Mouse (Mus musculus) erythroblast, embryonic 14.5 days (primary cell): Measurements from ENCODE around the gene Arap1. TPM values are rescaled to one million over a fixed set of nuclear protein-coding genes. Genes with fewer than 3 reads are reported as not detected.

ENCODE experiments used
- H3K27me3 ChIP-seq: 2 replicates; pipeline ENCODE4 v1.6.1; 2012; ENCODE audit warnings: inconsistent platforms; ENCODE audit not compliant: control insufficient read depth
- H3K36me3 ChIP-seq: 2 replicates; pipeline ENCODE4 v1.6.1; 2012; ENCODE audit warnings: mild to moderate bottlenecking, inconsistent platforms; ENCODE audit not compliant: control insufficient read depth
- H3K4me1 ChIP-seq: 2 replicates; pipeline ENCODE4 v1.6.1; 2012; ENCODE audit warnings: inconsistent platforms; ENCODE audit not compliant: control insufficient read depth
- H3K4me3 ChIP-seq: replicated peaks from 2 replicates; pipeline ENCODE3; 2012; ENCODE audit warnings: moderate library complexity, mild to moderate bottlenecking, inconsistent platforms
- H3K9me3 ChIP-seq: 2 replicates; pipeline ENCODE4 v1.6.1; 2012; ENCODE audit warnings: low read length, inconsistent platforms, mixed read lengths; ENCODE audit not compliant: control insufficient read depth
- GATA1 ChIP-seq: IDR thresholded peaks from 2 replicates; pipeline ENCODE4 v1.6.1; 2012; ENCODE audit warnings: low read length, inconsistent platforms, mixed read lengths
- TAL1 ChIP-seq: IDR thresholded peaks from 3 replicates; pipeline ENCODE4 v1.6.1; 2012; ENCODE audit warnings: low read length, inconsistent platforms, mixed read lengths
- polyA plus RNA-seq: library from polyadenylated mRNA; stranded (reverse); fragments of >175 nt; gene quantifications from 2 replicates; pipeline ENCODE4 v1.2.3, GENCODE M21; 2012

Gene Arap1
- polyA plus RNA-seq, 1 experiment: 1.1 TPM

DNA sequence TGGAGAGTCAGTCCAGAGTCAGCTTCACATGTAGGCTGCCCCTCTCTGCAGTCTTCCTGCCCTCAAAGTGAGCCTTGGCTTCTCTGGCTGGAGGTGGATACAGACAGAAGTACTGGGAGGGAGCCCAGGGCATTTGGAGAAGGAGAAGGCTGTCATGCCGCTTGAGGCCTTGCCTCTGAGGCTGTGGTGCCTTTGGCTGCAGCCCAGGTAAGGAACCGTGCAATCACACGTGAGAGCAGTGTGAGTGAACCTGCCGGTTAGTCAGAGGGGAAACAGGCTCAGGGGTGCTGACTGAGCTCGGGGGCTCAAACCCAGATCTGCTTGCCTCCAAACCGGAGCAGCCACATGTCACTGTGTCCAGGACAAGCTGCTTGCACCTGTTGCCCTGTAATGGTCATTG, 33.6 kb downstream of the Arap1 start:
- Histone ChIP-seq H3K4me3 (no peak overlapping the region), H3K9me3 (no peaks in the 10 kb centered on the region), H3K36me3 (peaks cover 5% of the 10 kb centered on the region), H3K4me1 (peaks cover 25% of the 10 kb centered on the region), H3K27me3 (no peaks in the 10 kb centered on the region)
- TF ChIP-seq TAL1: no peak
- no peak for TF ChIP-seq GATA1

DNA sequence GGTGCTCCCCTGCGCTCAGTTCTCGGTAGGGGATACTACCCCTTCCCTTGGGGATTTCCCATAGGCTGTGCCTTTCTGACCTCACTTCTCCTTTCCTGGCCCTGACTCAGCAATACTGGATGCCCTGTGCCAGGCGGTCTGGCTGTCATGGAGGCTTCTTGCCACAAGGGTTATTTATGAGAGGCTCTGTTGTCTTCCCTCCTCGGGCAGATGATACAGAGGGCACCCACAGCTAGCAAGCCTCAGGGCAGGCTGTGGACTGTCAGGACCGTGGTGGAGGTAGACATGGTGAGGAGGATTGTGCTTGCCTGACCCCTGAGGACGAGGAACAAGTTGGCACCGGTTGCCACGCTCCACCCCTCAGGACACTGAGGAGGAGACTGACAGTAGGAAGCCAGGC, 34.5 kb downstream of the Arap1 start:
- peaks cover 5% of the 10 kb centered on the region for H3K36me3 ChIP-seq
- H3K4me3 ChIP-seq: no peak overlapping the region
- no peaks in the 10 kb centered on the region for H3K9me3 ChIP-seq
- no peak for TF ChIP-seq TAL1
- TF ChIP-seq GATA1: no peak
- peaks cover 25% of the 10 kb centered on the region for H3K4me1 ChIP-seq
- H3K27me3 ChIP-seq: no peaks in the 10 kb centered on the region

DNA sequence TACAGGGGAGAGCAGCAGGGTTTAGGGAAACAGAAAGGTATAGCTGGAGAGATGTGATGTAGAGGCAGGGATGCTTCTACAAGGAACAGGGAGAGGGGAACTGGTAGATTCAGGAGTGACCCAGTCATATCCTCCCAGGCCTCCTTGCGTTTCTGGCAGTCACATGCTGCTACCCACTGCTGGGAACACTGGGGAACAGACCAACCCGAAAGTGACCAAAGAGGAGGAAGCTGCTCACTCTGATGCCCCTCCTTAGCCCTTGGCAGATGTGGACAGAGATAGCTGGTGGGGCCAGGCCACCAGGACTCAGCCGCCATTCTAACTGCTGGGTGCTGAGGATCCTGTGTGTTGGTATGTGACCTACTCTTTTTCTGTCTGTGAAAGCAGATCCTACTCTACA, 35.9 kb downstream of the Arap1 start:
- H3K4me1 ChIP-seq: peaks cover 19% of the 10 kb centered on the region

DNA sequence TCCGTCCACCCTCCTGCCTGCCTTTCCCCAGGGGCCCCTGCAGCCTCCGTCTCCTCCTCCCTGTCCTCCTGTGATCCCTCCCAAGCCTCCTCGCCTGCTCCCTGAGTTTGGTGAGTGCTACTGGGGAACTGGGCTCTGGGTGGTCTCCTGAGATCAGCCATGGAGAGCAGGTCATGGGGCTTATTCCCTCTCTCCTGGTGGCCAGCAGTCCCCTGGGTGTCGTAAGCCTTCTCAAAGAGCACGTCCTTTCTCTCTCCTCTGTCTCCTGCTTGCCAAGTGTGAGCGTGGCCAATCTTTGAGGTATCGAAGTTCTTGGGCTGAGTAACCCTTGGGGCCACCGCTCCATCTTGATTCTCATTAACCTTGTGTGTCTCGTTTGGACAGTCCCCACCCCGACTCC, 37.1 kb downstream of the Arap1 start:
- Histone ChIP-seq H3K4me3 (no peak overlapping the region), H3K4me1 (peaks cover 17% of the 10 kb centered on the region), H3K36me3 (peaks cover 23% of the 10 kb centered on the region), H3K27me3 (no peaks in the 10 kb centered on the region), H3K9me3 (no peaks in the 10 kb centered on the region)
- TF ChIP-seq TAL1: no peak
- TF ChIP-seq GATA1: no peak

More for the DNA sequence above, 35.9 kb downstream of the Arap1 start:
- peaks cover 18% of the 10 kb centered on the region for H3K36me3 ChIP-seq
- H3K9me3 ChIP-seq: no peaks in the 10 kb centered on the region
- H3K4me3 ChIP-seq: no peak overlapping the region
- no peaks in the 10 kb centered on the region for H3K27me3 ChIP-seq
- TF ChIP-seq GATA1: no peak
- TF ChIP-seq TAL1: no peak

GRCm38 (mm10) chr7:101385331-101385733, 37.5 kb downstream of the Arap1 start:
- no peaks in the 10 kb centered on the region for H3K9me3 ChIP-seq
- peaks cover 17% of the 10 kb centered on the region for H3K4me1 ChIP-seq
- TF ChIP-seq TAL1: no peak
- no peak for TF ChIP-seq GATA1
- H3K27me3 ChIP-seq: no peaks in the 10 kb centered on the region
- H3K36me3 ChIP-seq: peaks cover 26% of the 10 kb centered on the region
- no peak overlapping the region for H3K4me3 ChIP-seq

DNA sequence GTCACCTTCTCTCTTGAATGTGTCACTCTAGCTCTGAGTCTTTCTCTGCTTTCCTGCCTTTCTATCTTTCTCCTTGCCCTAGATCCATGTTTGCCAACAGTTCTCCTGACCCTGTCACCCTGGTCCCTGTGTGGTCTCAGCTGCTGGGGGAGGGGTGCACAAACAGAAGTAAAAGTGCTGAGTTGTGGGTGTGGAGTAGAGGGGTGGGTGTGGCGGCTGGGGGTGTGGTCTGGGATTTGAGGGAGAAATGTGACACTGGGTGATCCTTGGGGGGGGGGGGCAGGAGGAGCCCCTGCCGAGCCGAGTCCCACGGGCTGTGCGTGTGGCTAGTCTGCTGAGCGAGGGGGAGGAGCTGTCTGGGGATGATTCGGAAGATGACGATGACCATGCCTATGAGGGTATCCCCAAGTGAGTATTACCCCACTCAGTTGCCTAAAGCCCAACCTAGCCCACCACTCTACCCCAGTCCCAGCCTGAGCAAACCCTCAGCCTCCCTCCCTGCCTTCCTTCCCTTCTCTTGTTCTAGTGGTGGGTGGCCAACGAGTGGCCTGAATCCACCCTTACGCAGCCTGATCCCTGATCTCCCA, 38.1 kb downstream of the Arap1 start:
- no peak overlapping the region for H3K4me3 ChIP-seq
- H3K36me3 ChIP-seq: peaks cover 29% of the 10 kb centered on the region
- peaks cover 17% of the 10 kb centered on the region for H3K4me1 ChIP-seq

GRCm38 (mm10) chr7:101389256-101389655, 41.4 kb downstream of the Arap1 start:
- Histone ChIP-seq H3K27me3 (no peaks in the 10 kb centered on the region), H3K4me3 (no peak overlapping the region), H3K9me3 (no peaks in the 10 kb centered on the region), H3K36me3 (peaks cover 31% of the 10 kb centered on the region), H3K4me1 (peaks cover 17% of the 10 kb centered on the region)
- no peak for TF ChIP-seq TAL1
- no peak for TF ChIP-seq GATA1

More for the DNA sequence above, 38.1 kb downstream of the Arap1 start:
- Histone ChIP-seq H3K9me3 (no peaks in the 10 kb centered on the region), H3K27me3 (no peaks in the 10 kb centered on the region)
- TF ChIP-seq GATA1 (no peak), TAL1 (no peak)

GRCm38 (mm10) chr7:101391909-101392479, 44.1 kb downstream of the Arap1 start:
- H3K4me1 ChIP-seq: no peaks in the 10 kb centered on the region; the same call in 1 of the 2 replicates
- TF ChIP-seq TAL1: no peak
- TF ChIP-seq GATA1: no peak
- no peaks in the 10 kb centered on the region for H3K27me3 ChIP-seq
- no peak overlapping the region for H3K4me3 ChIP-seq
- H3K9me3 ChIP-seq: no peaks in the 10 kb centered on the region
- peaks cover 36% of the 10 kb centered on the region for H3K36me3 ChIP-seq

GRCm38 (mm10) chr7:101393015-101393414, 45.1 kb downstream of the Arap1 start:
- Histone ChIP-seq H3K4me1 (no peaks in the 10 kb centered on the region; the same call in 1 of the 2 replicates), H3K36me3 (peaks cover 37% of the 10 kb centered on the region), H3K4me3 (no peak overlapping the region), H3K9me3 (peaks cover 3% of the 10 kb centered on the region; the same call in 1 of the 2 replicates), H3K27me3 (no peaks in the 10 kb centered on the region)
- no peak for TF ChIP-seq TAL1
- no peak for TF ChIP-seq GATA1
